Mouse (Mus musculus) midbrain, embryonic 12.5 days (tissue): ENCODE results near the gene AU040320. TPM values are rescaled to one million over a fixed set of nuclear protein-coding genes. Genes with fewer than 3 reads are reported as not detected.

Source experiments
- ATAC-seq: fragments of 200-750 bp; cut with Nextera tagmentation; 2 replicates; pipeline ENCODE4 v1.8.0; 2017; ENCODE audit warnings: low read depth, moderate TSS enrichment, moderate library complexity; ENCODE audit not compliant: low FRiP score
- H3K27ac ChIP-seq: fragments of 300-500 bp; sonication (generic); replicated peaks from 2 replicates; pipeline ENCODE4 v1.5.1; 2016; ENCODE audit warnings: mild to moderate bottlenecking
- H3K27me3 ChIP-seq: fragments of 300-500 bp; sonication (generic); 2 replicates; pipeline ENCODE4 v1.6.1; 2016; ENCODE audit warnings: mild to moderate bottlenecking
- H3K36me3 ChIP-seq: fragments of 300-500 bp; sonication (generic); 2 replicates; pipeline ENCODE4 v1.6.1; 2016
- H3K4me1 ChIP-seq: fragments of 300-500 bp; sonication (generic); 2 replicates; pipeline ENCODE4 v1.6.1; 2016
- H3K4me2 ChIP-seq: fragments of 300-500 bp; sonication (generic); replicated peaks from 2 replicates; pipeline ENCODE4 v1.6.1; 2016; ENCODE audit warnings: mild to moderate bottlenecking, moderate library complexity
- H3K4me3 ChIP-seq: fragments of 300-500 bp; sonication (generic); 2 replicates; pipeline ENCODE4 v1.5.1; 2016; ENCODE audit warnings: mild to moderate bottlenecking
- H3K9ac ChIP-seq: fragments of 300-500 bp; sonication (generic); replicated peaks from 2 replicates; pipeline ENCODE4 v1.6.1; 2016; ENCODE audit warnings: mild to moderate bottlenecking, moderate library complexity
- H3K9me3 ChIP-seq: fragments of 300-500 bp; sonication (generic); 2 replicates; pipeline ENCODE4 v1.6.1; 2016; ENCODE audit warnings: mild to moderate bottlenecking
- WGBS: fragments of 180-500 bp; shearing (Covaris S2); methylation state at CpG from one replicate; pipeline ENCODE4 v1.1.7; 2016; 5-methylcytosine and 5-hydroxymethylcytosine counted together
- polyA plus RNA-seq: library from polyadenylated mRNA; unstranded; fragments of >200 nt; fragmentation: Nextera tagmentation; extraction: Ambion mirVana; gene quantifications from 2 replicates; pipeline ENCODE4 v1.2.1, GENCODE M21; 2016

AU040320 gene
- polyA plus RNA-seq, 1 experiment from 2014 or later = 32.9 TPM

DNA sequence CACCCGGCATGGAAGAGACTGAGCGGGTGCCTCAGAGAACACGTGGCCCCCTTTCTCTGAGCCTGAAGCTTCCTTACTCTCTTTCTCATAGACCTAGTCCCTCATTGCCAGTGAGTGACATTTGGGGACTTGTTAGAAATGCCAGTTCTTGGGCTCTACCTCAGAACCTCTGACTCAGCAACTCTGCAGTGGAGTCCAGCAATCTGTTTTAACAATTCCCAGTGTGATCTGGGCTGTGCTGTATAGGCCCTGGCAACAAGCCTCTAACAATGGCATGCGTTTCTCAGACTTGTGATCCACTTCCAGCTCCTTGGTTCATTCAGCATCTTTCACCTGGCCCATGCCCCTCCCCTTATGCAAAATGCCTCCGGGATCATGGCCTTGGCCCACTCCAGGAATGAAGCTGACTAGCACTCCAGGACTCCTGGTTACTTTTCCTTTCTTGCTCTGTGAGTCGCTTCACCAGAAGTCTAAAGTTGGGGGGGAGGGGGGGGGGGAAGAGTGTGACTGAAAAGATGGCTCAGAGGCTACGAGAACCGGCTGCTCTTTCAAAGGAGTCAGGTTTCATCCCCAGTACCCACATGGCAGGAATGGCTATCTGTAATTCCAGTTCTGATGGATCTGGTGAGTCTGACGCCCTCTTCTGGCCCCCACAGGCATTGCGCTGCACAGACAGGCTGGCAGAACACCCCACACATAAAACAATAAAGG lies 13.2 kb upstream of the AU040320 start:
- H3K4me2 ChIP-seq = no peak overlapping the region
- no peaks in the 10 kb centered on the region for H3K9me3 ChIP-seq
- WGBS = 18% methylated on average over 10 of the region's 10 CpGs
- no peak for ATAC-seq
- H3K27me3 ChIP-seq = peaks cover 91% of the 10 kb centered on the region
- H3K4me3 ChIP-seq = no peak overlapping the region
- peaks cover 22% of the 10 kb centered on the region for H3K4me1 ChIP-seq
- H3K27ac ChIP-seq = no peak overlapping the region
- H3K9ac ChIP-seq = no peak overlapping the region
- peaks cover 10% of the 10 kb centered on the region for H3K36me3 ChIP-seq

DNA sequence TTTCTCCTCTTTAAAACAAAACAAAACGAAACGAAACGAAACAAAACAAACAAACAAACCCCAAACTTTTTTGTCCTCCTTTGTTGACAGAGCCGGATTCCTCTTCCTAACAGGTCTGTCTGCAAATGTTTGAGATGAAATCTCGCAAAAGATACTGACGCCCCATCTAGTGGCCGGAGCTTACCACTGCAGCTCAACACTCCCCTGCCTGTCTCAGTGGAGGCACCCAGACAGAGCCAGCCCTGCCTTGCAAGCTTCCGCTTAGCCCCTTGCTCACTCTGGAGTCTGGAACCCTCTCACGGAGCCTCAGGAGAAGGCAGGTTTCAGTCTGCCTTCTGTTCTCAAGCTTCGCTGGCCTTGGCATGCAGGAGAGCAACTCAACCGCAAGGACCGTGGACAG lies 11.9 kb upstream of the AU040320 start:
- Histone ChIP-seq H3K27ac (no peak overlapping the region), H3K4me3 (no peak overlapping the region), H3K4me2 (no peak overlapping the region), H3K9me3 (no peaks in the 10 kb centered on the region), H3K36me3 (peaks cover 20% of the 10 kb centered on the region), H3K4me1 (peaks cover 9% of the 10 kb centered on the region), H3K27me3 (peaks cover 80% of the 10 kb centered on the region), H3K9ac (no peak overlapping the region)
- WGBS = 7% methylated on average over 12 of the region's 12 CpGs
- ATAC-seq = peak; percentile 48; the same call in 1 of the 2 replicates

DNA sequence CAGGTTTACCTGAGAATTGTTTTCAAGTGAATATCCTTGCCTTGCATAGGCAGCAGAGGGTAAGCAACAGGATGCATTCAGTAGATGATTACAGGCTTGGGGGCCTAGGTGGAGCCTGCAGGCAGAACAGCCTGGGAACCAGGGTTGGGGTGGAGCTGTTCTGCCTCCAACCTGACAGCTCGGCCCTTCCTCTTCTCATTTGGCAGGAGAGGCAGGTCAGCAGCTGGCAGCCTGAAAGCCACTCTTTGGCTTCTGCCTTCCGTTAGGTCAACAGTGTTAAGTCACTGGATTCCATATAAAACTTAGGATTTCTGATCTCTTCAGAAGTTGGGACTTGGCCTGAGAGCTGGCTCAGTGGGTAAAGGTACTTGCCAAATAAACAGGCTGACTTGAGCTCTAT lies 10.4 kb upstream of the AU040320 start:
- H3K9ac ChIP-seq = no peak overlapping the region
- no peaks in the 10 kb centered on the region for H3K9me3 ChIP-seq
- 47% methylated on average over 2 of the region's 2 CpGs for WGBS
- peaks cover 9% of the 10 kb centered on the region for H3K4me1 ChIP-seq
- H3K4me2 ChIP-seq = no peak overlapping the region
- H3K27ac ChIP-seq = no peak overlapping the region
- H3K27me3 ChIP-seq = peaks cover 68% of the 10 kb centered on the region
- peaks cover 33% of the 10 kb centered on the region for H3K36me3 ChIP-seq
- ATAC-seq = no peak
- H3K4me3 ChIP-seq = no peak overlapping the region

DNA sequence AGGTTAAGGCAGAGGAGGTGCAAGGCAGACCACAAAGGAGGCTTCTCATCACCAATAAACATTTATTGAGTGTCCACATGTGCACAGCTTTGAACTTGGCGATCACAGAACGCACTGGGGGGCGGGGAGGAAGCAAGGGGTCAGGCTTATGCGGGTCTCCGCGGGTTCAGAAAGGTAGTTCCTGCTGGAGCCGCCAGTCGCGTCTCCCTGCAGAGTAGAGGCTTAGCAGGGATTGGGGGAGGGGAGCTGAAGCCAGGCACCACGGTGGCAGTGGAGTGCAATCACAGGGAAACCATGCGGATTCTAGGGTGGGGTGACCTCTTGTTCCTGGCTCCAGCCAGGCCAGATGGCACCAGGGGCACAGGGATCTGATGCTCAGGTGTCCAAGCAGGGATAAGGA lies 9.6 kb upstream of the AU040320 start:
- Histone ChIP-seq H3K27ac (no peak overlapping the region), H3K9ac (no peak overlapping the region), H3K9me3 (no peaks in the 10 kb centered on the region), H3K4me2 (no peak overlapping the region; the same call in 1 of the 2 replicates), H3K27me3 (peaks cover 61% of the 10 kb centered on the region), H3K36me3 (peaks cover 40% of the 10 kb centered on the region), H3K4me3 (no peak overlapping the region), H3K4me1 (peaks cover 11% of the 10 kb centered on the region)
- no peak for ATAC-seq
- 10% methylated on average over 11 of the region's 11 CpGs for WGBS

DNA sequence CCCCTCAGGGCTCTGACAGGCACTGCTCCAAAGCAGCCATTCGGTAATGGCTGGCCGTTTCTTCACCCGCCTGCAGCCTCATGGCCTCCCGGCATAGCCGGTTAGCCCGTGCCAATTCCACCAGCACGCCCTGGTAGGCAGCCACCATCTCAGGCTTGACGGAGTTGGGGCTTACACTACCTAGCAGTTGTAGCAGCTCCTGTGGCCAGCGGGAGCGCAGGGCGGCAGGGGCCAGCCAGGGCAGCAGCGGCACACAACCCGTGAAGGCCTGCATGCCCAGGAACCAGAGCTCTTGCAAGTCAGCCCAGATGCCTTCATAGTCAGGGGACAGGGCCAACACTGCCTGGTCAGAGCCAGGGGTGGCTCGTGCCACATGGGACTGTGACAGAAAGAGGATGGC lies 8.5 kb upstream of the AU040320 start:
- H3K4me2 ChIP-seq = no peak overlapping the region
- H3K4me1 ChIP-seq = peaks cover 22% of the 10 kb centered on the region
- no peak for ATAC-seq
- no peak overlapping the region; the same call in 1 of the 2 replicates for H3K9ac ChIP-seq
- no peak overlapping the region for H3K4me3 ChIP-seq
- no peak overlapping the region for H3K27ac ChIP-seq
- H3K27me3 ChIP-seq = peaks cover 49% of the 10 kb centered on the region
- 89% methylated on average over 14 of the region's 14 CpGs for WGBS
- no peaks in the 10 kb centered on the region for H3K9me3 ChIP-seq
- H3K36me3 ChIP-seq = peaks cover 50% of the 10 kb centered on the region

DNA sequence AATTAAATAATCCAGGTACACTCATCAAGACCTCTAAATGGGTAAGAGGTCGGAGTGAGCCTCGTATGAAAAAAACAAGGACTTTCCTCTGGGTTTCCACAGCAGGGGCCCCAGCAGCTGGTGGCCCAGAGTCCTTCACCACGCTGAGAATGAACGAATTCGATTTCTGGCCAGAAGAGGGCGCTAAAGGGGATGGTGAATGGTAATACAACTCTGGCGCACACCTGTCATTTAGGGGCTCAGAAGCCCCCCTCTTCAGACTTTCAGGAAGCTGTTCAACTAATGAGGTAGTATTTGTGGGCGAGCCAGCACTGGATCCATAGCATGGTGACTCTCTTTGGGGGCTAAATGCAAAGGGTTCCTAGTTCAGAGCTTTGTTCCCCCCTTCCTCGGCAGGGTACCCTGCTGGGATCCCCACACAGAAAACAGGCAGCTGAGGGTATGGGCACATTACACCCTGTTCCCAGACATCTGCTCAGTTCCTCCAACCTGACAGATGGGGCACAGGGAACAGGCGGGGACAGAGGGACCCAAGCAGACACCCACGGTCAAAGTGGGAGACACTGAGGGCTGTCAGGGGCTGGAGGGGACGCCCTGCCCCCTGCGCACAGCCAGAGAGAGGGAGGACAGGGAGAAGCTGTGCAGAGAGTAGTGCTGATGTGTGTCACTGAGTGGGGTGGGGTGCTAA lies 7.7 kb upstream of the AU040320 start:
- ATAC-seq = no peak
- peaks cover 30% of the 10 kb centered on the region for H3K4me1 ChIP-seq
- H3K4me3 ChIP-seq = no peak overlapping the region
- 38% methylated on average over 13 of the region's 13 CpGs for WGBS
- no peaks in the 10 kb centered on the region for H3K9me3 ChIP-seq
- no peak overlapping the region for H3K9ac ChIP-seq
- no peak overlapping the region for H3K4me2 ChIP-seq
- peaks cover 42% of the 10 kb centered on the region for H3K27me3 ChIP-seq
- peaks cover 58% of the 10 kb centered on the region for H3K36me3 ChIP-seq
- no peak overlapping the region for H3K27ac ChIP-seq

DNA sequence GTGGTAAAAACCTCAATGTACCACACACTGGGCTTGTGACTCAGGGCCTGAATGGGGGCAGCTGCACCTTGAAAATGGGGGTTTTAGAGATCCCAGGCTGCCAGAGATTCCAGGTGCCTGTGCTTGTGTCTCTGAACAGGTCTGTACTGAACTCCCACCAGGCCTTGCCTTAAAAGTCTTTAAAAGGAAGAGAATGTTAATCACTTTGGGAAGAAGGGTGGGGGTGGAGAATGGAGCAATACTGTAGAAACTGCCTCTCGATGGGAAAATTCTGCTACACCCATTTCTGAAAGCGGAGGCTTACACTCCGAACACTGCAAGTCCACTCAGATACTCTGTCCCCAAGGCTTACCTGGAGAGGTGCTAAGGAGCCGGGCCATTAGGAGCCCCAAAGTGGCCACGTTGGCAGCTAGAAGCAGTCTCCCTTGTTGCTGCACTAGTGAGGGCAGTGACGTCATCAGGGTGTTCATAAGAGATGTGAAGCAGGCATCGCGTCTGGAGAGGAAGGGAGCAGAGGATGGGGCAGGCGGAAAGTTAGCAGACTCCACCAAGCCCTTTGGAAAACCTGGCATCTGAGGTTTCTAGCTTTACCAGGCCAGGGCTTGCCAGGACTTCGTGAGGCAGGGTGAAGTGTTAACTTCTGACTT lies 7.0 kb upstream of the AU040320 start:
- 87% methylated on average over 10 of the region's 10 CpGs for WGBS
- peaks cover 42% of the 10 kb centered on the region for H3K27me3 ChIP-seq

DNA sequence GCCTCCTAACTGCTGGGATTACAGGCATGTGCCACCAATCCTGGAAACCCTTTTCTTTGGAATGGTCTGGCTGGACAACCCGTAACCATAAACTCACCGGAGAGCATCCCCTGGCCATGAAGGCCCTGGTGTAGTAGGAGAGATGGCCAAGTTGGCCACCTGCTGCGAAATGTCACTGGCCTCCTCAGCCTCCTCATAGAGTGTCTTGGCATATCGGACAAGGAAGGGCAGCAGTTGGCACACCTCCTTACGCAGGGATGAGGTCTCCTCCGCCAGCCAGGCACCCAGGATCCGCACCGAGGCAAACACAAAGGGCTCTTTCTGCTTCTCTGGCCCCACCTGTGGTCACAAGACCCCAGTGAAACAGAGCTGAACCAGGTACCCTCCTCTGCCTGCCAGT lies 5.0 kb upstream of the AU040320 start:
- Histone ChIP-seq H3K4me3 (no peak overlapping the region), H3K4me1 (peaks cover 50% of the 10 kb centered on the region), H3K27ac (no peak overlapping the region), H3K4me2 (no peak overlapping the region), H3K36me3 (peaks cover 58% of the 10 kb centered on the region), H3K9me3 (no peaks in the 10 kb centered on the region), H3K27me3 (peaks cover 23% of the 10 kb centered on the region), H3K9ac (no peak overlapping the region)
- WGBS = 91% methylated on average over 8 of the region's 8 CpGs
- ATAC-seq = no peak

More for the DNA sequence above, 7.0 kb upstream of the AU040320 start:
- Histone ChIP-seq H3K9me3 (no peaks in the 10 kb centered on the region), H3K27ac (no peak overlapping the region), H3K4me2 (no peak overlapping the region), H3K9ac (no peak overlapping the region), H3K4me1 (peaks cover 37% of the 10 kb centered on the region), H3K4me3 (no peak overlapping the region), H3K36me3 (peaks cover 58% of the 10 kb centered on the region)
- no peak for ATAC-seq

DNA sequence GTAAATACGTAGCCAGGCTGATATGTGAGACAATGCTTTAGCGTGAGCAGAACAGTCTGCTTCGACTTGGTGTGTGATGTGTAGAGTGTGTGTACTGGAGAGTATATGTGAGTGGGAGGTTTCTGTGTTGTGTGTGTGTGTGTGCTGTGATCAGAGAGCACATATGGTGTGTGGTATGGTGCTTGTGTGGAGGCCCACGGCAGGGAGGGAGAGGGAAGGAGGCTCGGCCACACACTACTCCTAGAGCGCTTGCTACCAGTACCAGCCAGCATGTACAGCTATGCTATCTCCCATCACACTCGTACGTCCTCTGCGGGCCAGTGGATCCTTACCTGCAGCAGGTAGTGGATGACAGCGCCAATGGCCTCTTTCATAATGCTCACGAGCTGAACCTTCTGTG lies 3.8 kb upstream of the AU040320 start:
- Histone ChIP-seq H3K36me3 (peaks cover 53% of the 10 kb centered on the region), H3K9me3 (no peaks in the 10 kb centered on the region), H3K4me1 (peaks cover 45% of the 10 kb centered on the region), H3K4me2 (no peak overlapping the region), H3K9ac (no peak overlapping the region), H3K27ac (no peak overlapping the region), H3K27me3 (peaks cover 11% of the 10 kb centered on the region), H3K4me3 (no peak overlapping the region; the same call in 1 of the 2 replicates)
- ATAC-seq = no peak
- 92% methylated on average over 11 of the region's 11 CpGs for WGBS

DNA sequence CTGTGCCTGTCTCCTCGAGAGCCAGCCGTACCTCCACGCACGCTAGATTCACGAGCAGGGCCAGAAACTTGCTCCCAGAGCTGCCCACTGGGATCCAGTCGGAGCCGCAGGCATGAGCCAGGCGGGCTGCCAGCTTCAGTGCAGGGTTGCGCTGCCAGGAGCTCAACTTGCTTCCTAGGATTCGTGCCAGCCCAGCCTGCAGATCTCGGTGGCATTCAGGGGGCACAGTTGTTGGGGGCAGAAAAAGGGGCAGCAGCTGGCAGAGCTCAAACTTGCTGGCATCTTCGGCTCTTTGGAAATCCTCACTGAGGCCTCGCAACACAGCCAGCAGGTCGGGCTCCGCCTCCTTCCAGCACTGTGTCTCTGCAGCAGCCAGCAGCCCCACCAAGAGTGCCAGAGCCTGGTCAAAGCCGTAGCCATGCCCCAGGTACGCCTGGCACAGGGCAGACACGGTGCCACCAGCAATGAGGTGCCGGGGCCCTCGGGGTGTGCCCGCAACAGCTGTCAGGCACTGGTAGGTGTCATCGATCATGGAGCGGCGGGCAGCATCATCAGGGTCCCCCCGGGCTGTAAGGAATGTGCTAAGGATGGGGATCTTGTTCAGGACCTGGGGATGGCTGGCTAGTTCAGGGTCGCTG lies 3.2 kb upstream of the AU040320 start:
- no peak for ATAC-seq
- Histone ChIP-seq H3K27me3 (peaks cover 9% of the 10 kb centered on the region; the same call in 1 of the 2 replicates), H3K9ac (no peak overlapping the region), H3K4me2 (no peak overlapping the region), H3K4me1 (peaks cover 51% of the 10 kb centered on the region), H3K9me3 (no peaks in the 10 kb centered on the region), H3K27ac (no peak overlapping the region), H3K36me3 (peaks cover 47% of the 10 kb centered on the region), H3K4me3 (no peak overlapping the region; the same call in 1 of the 2 replicates)
- 92% methylated on average over 26 of the region's 26 CpGs for whole genome bisulfite sequencing

DNA sequence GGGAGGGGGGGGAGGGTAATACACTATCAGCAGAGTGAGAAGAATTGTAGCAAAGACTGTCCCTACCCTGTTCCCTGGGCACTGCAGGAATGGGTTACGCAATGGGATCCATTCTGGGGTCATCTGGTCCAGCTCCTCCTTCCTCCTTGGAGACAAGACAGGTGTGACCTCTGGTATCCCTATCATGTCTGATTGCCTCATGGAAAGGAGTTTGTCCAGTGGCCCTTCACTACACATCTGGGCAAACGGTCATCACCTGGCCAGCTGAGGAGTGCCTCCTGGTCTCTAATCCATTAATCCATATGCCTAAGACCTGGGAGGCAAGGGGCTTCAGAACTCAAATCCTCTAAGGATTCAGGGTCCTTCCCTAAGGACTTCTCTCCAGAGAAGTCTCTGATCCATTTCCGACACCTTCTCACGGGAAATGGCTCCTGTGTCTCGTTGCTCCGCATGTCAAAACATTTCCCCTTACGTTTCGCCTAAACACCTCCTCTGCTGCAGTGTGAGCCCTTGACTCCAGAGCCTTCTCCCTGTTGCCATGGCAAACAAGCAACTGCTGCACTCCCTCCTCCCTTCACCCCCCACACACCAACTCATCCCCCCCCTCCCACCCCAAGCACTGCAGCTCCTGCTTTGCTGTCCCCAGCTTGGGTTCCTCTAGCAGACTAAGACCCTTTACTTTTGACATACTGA lies 2.3 kb upstream of the AU040320 start:
- H3K4me3 ChIP-seq = peak overlapping the region; percentile 87; the same call in 1 of the 2 replicates
- 71% methylated on average over 8 of the region's 8 CpGs for WGBS
- peaks cover 42% of the 10 kb centered on the region for H3K36me3 ChIP-seq
- no peaks in the 10 kb centered on the region for H3K9me3 ChIP-seq
- 0 out of 2 replicates have a peak, but pooled peaks cover 11% of the 10 kb centered on the region for H3K27me3 ChIP-seq
- ATAC-seq = no peak
- no peak overlapping the region for H3K27ac ChIP-seq
- H3K4me1 ChIP-seq = peaks cover 53% of the 10 kb centered on the region
- H3K9ac ChIP-seq = 0 out of 2 replicates have a peak overlapping the region, but pooled peaks have one; percentile 92
- peak overlapping the region; percentile 98 for H3K4me2 ChIP-seq
